Mouse (Mus musculus): ENCODE measurements around the gene Apol8. TPM values are rescaled to one million over a fixed set of nuclear protein-coding genes. Genes with fewer than 3 reads are reported as not detected.

Apol8 gene
- under 1 TPM in 1 of 2 experiments, not detected in 1; 0.21 TPM for total RNA-seq (2021)
- long read RNA-seq, experiment 1, result 0 reads
- long read RNA-seq, experiment 2, result 0 reads

- peak in 1 of 2 experiments; percentile 54 for DNase-seq (ENCODE audit: low spot score in 2 of 2)
These were observed at the start of gene Apol8 for GRCm38 (mm10) chr15:77756848-77757247. Gene Apol8 (minus strand): TSS chr15:77757003.

GRCm38 (mm10) chr15:77805657-77806056 is 48.9 kb upstream of the Apol8 start:
- DNase-seq (ENCODE audit: low spot score in 2 of 2), result no peak

- DNase-seq (ENCODE audit: low spot score in 2 of 2), result no peak
These were observed 48.1 kb upstream of the Apol8 start for GRCm38 (mm10) chr15:77804949-77805348.

- DNase-seq (ENCODE audit: low spot score in 2 of 2), result no peak
These were observed 47.7 kb upstream of the Apol8 start for GRCm38 (mm10) chr15:77804460-77804859.

GRCm38 (mm10) chr15:77803747-77804146 is 46.9 kb upstream of the Apol8 start:
- no peak for DNase-seq (ENCODE audit: low spot score in 2 of 2)

- DNase-seq (ENCODE audit: low spot score in 2 of 2), result no peak
These were observed 46.2 kb upstream of the Apol8 start for GRCm38 (mm10) chr15:77802992-77803391.

GRCm38 (mm10) chr15:77801188-77801587 is 44.4 kb upstream of the Apol8 start:
- DNase-seq (ENCODE audit: low spot score in 2 of 2), result no peak

GRCm38 (mm10) chr15:77800511-77800910 is 43.7 kb upstream of the Apol8 start:
- no peak for DNase-seq (ENCODE audit: low spot score in 2 of 2)

- DNase-seq (ENCODE audit: low spot score in 2 of 2), result no peak
These were observed 43.0 kb upstream of the Apol8 start for GRCm38 (mm10) chr15:77799491-77800474.

GRCm38 (mm10) chr15:77798664-77799490 is 42.1 kb upstream of the Apol8 start:
- peak; percentile 36 to 42 for DNase-seq (ENCODE audit: low spot score in 2 of 2)

GRCm38 (mm10) chr15:77797609-77798411 is 41.0 kb upstream of the Apol8 start:
- DNase-seq (ENCODE audit: low spot score in 2 of 2), result no peak

GRCm38 (mm10) chr15:77796409-77797035 is 39.7 kb upstream of the Apol8 start:
- DNase-seq (ENCODE audit: low spot score in 2 of 2), result no peak

- no peak for DNase-seq (ENCODE audit: low spot score in 2 of 2)
These were observed 38.1 kb upstream of the Apol8 start for GRCm38 (mm10) chr15:77794908-77795356.

GRCm38 (mm10) chr15:77794138-77794907 is 37.5 kb upstream of the Apol8 start:
- no peak for DNase-seq (ENCODE audit: low spot score in 2 of 2)

- no peak for DNase-seq (ENCODE audit: low spot score in 2 of 2)
These were observed 36.8 kb upstream of the Apol8 start for GRCm38 (mm10) chr15:77793554-77793953.

- DNase-seq (ENCODE audit: low spot score in 2 of 2), result no peak
These were observed 36.3 kb upstream of the Apol8 start for GRCm38 (mm10) chr15:77793094-77793493.

GRCm38 (mm10) chr15:77792056-77792455 is 35.3 kb upstream of the Apol8 start:
- no peak for DNase-seq (ENCODE audit: low spot score in 2 of 2)

- DNase-seq (ENCODE audit: low spot score in 2 of 2), result no peak
These were observed 34.0 kb upstream of the Apol8 start for GRCm38 (mm10) chr15:77790656-77791405.

GRCm38 (mm10) chr15:77789186-77789585 is 32.4 kb upstream of the Apol8 start:
- DNase-seq (ENCODE audit: low spot score in 2 of 2), result no peak

All from gastrocnemius, postnatal 4 days (tissue).